Mouse (Mus musculus) erythroblast, embryonic 14.5 days (primary cell): ENCODE data around the gene Traf2.

Source experiments
- GATA1 ChIP-seq: IDR thresholded peaks from 2 replicates; pipeline ENCODE4 v1.6.1; 2012; ENCODE audit warnings: low read length, inconsistent platforms, mixed read lengths
- TAL1 ChIP-seq: IDR thresholded peaks from 3 replicates; pipeline ENCODE4 v1.6.1; 2012; ENCODE audit warnings: low read length, inconsistent platforms, mixed read lengths

DNA sequence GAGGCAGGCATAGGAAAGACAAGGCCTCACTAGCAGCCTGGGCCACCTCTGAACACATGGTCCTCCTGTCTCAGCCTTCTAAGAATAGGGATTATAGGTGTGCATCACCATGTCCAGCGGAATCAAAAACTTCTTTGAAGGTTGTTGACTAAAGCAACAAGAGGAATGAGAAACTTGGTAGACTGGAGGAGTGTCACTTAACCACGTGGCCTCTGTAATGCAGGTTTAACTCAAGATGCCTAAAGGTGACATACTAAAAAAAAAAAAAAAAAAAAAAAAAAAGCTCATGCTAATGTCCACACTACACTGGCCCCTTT lies 11.9 kb downstream of the Traf2 start:
- TF ChIP-seq GATA1 = no peak
- no peak for TF ChIP-seq TAL1
